Mouse (Mus musculus) limb, embryonic 14.5 days (tissue): ENCODE measurements around the gene Wdr91. TPM values are rescaled to one million over a fixed set of nuclear protein-coding genes. Genes with fewer than 3 reads are reported as not detected.
A peak's percentile ranks its signal among the peaks of the same experiment; 100 is the strongest.

Source experiments
- ATAC-seq: fragments of 200-750 bp; cut with Nextera tagmentation; 2 replicates; pipeline ENCODE4 v1.8.0; 2017; ENCODE audit warnings: low read depth, moderate number of reproducible peaks, moderate TSS enrichment; ENCODE audit not compliant: low FRiP score
- DNase-seq: peaks from one replicate; pipeline ENCODE4 v3.0.0-alpha.2; 2015; ENCODE audit warnings: low spot score
- H3K27ac ChIP-seq: fragments of 300-500 bp; sonication (generic); replicated peaks from 2 replicates; pipeline ENCODE4 v1.5.1; 2014; ENCODE audit warnings: low read depth, mild to moderate bottlenecking, low read length, moderate library complexity, mixed read lengths
- H3K27me3 ChIP-seq: fragments of 300-500 bp; sonication (generic); 2 replicates; pipeline ENCODE4 v1.6.1; 2014; ENCODE audit warnings: low read length, mixed read lengths; ENCODE audit not compliant: control insufficient read depth, insufficient read depth
- H3K36me3 ChIP-seq: fragments of 300-500 bp; sonication (generic); 2 replicates; pipeline ENCODE4 v1.6.1; 2014; ENCODE audit warnings: mild to moderate bottlenecking, low read length, moderate library complexity, mixed read lengths; ENCODE audit not compliant: control insufficient read depth, insufficient read depth
- H3K4me1 ChIP-seq: fragments of 300-500 bp; sonication (generic); 2 replicates; pipeline ENCODE4 v1.6.1; 2014; ENCODE audit warnings: antibody characterized with exemption, low read length, mixed read lengths; ENCODE audit not compliant: control insufficient read depth, insufficient read depth
- H3K4me2 ChIP-seq: fragments of 300-500 bp; sonication (generic); replicated peaks from 2 replicates; pipeline ENCODE4 v1.6.1; 2014; ENCODE audit warnings: low read depth, mild to moderate bottlenecking, low read length, moderate library complexity; ENCODE audit not compliant: severe bottlenecking
- H3K4me3 ChIP-seq: fragments of 300-500 bp; sonication (generic); replicated peaks from 2 replicates; pipeline ENCODE4 v1.5.1; 2014; ENCODE audit warnings: low read length
- H3K9ac ChIP-seq: fragments of 300-500 bp; sonication (generic); 2 replicates; pipeline ENCODE4 v1.6.1; 2014; ENCODE audit warnings: mild to moderate bottlenecking, low read depth, low read length, moderate library complexity; ENCODE audit not compliant: severe bottlenecking
- H3K9me3 ChIP-seq: fragments of 300-500 bp; sonication (generic); 2 replicates; pipeline ENCODE4 v1.6.1; 2016; ENCODE audit warnings: low read length; ENCODE audit not compliant: control insufficient read depth
- POLR2A ChIP-seq: fragments of 200-500 bp; IDR thresholded peaks from 2 replicates; pipeline ENCODE4 v1.8.0; 2012; ENCODE audit warnings: inconsistent platforms, mild to moderate bottlenecking, moderate library complexity, borderline replicate concordance; ENCODE audit not compliant: insufficient read depth, insufficient read length; ENCODE audit errors: extremely low read depth
- WGBS: fragments of 180-500 bp; shearing (Covaris S2); extraction: QIAGEN DNeasy Blood & Tissue Kit; methylation state at CpG from one replicate; pipeline ENCODE4 v1.1.7; 2014; 5-methylcytosine and 5-hydroxymethylcytosine counted together
- polyA plus RNA-seq, 2 experiments: library from polyadenylated mRNA; depleted of rRNA in 1 of 2; stranded (reverse) in 1 of 2; unstranded in 1 of 2; fragments of >200 nt; fragmentation: Nextera tagmentation in 1 of 2; extraction: Ambion mirVana in 1 of 2; gene quantifications; 2 replicates each; pipeline versions ENCODE4 v1.2.1 to v1.2.3; 2012 to 2014

Wdr91 gene
- polyA plus RNA-seq, 2 experiments: 9.6 to 22.2 TPM

- Histone ChIP-seq H3K4me2 (no peak overlapping the region), H3K36me3 (peaks cover 65% of the 10 kb centered on the region), H3K9me3 (no peaks in the 10 kb centered on the region), H3K4me3 (no peak overlapping the region), H3K27ac (no peak overlapping the region), H3K4me1 (no peaks in the 10 kb centered on the region), H3K27me3 (no peaks in the 10 kb centered on the region), H3K9ac (no peak overlapping the region)
- no peak for TF ChIP-seq POLR2A
- ATAC-seq (no peak), DNase-seq (no peak)
- 55% methylated on average over 15 of the region's 16 CpGs for WGBS
Measured at GRCm38 (mm10) chr6:34896168-34896780, 14.4 kb downstream of the Wdr91 start.

GRCm38 (mm10) chr6:34895569-34895968 is 15.1 kb downstream of the Wdr91 start:
- Histone ChIP-seq H3K4me2 (no peak overlapping the region), H3K27me3 (no peaks in the 10 kb centered on the region), H3K4me3 (no peak overlapping the region), H3K9ac (no peak overlapping the region), H3K36me3 (peaks cover 63% of the 10 kb centered on the region), H3K9me3 (no peaks in the 10 kb centered on the region), H3K27ac (no peak overlapping the region), H3K4me1 (no peaks in the 10 kb centered on the region)
- TF ChIP-seq POLR2A: no peak
- ATAC-seq (no peak), DNase-seq (no peak)
- WGBS: 88% methylated on average over 7 of the region's 7 CpGs

- no peak overlapping the region for H3K4me3 ChIP-seq
- no peaks in the 10 kb centered on the region for H3K27me3 ChIP-seq
- H3K4me2 ChIP-seq: no peak overlapping the region
- TF ChIP-seq POLR2A: no peak
- no peaks in the 10 kb centered on the region for H3K9me3 ChIP-seq
- no peak overlapping the region for H3K9ac ChIP-seq
- DNase-seq: no peak
- 77% methylated on average over 4 of the region's 4 CpGs for WGBS
- no peak for ATAC-seq
- no peaks in the 10 kb centered on the region for H3K4me1 ChIP-seq
- peaks cover 79% of the 10 kb centered on the region for H3K36me3 ChIP-seq
- no peak overlapping the region for H3K27ac ChIP-seq
Measured at GRCm38 (mm10) chr6:34889185-34889584, 21.5 kb downstream of the Wdr91 start.

GRCm38 (mm10) chr6:34887131-34887850 is 23.4 kb downstream of the Wdr91 start:
- no peaks in the 10 kb centered on the region for H3K4me1 ChIP-seq
- H3K9me3 ChIP-seq: no peaks in the 10 kb centered on the region
- DNase-seq (no peak), ATAC-seq (peak; percentile 87)
- H3K36me3 ChIP-seq: peaks cover 75% of the 10 kb centered on the region
- H3K9ac ChIP-seq: no peak overlapping the region
- no peak overlapping the region for H3K27ac ChIP-seq
- H3K4me2 ChIP-seq: no peak overlapping the region
- H3K27me3 ChIP-seq: no peaks in the 10 kb centered on the region
- WGBS: 73% methylated on average over 6 of the region's 6 CpGs
- no peak overlapping the region for H3K4me3 ChIP-seq
- no peak for TF ChIP-seq POLR2A

GRCm38 (mm10) chr6:34884724-34885123 is 26.0 kb downstream of the Wdr91 start:
- WGBS: 78% methylated on average over 7 of the region's 7 CpGs
- TF ChIP-seq POLR2A: no peak
- Histone ChIP-seq H3K27ac (no peak overlapping the region), H3K36me3 (peaks cover 82% of the 10 kb centered on the region), H3K27me3 (no peaks in the 10 kb centered on the region), H3K4me1 (no peaks in the 10 kb centered on the region), H3K4me3 (no peak overlapping the region), H3K9ac (no peak overlapping the region), H3K9me3 (no peaks in the 10 kb centered on the region), H3K4me2 (no peak overlapping the region)
- DNase-seq (no peak), ATAC-seq (no peak)
